Mouse (Mus musculus) megakaryocyte, adult 5-6 weeks (primary cell): ENCODE measurements at regions not wholly inside any gene's neighbourhood (a gene's known extent, or its start where the extent isn't known, plus 50 kb on each side); places are given as distances from the start of the nearest gene placed in this dataset.

Experiments
- ATAC-seq: 2 replicates; pipeline ENCODE4 v1.8.0; 2016; ENCODE audit warnings: mild to moderate bottlenecking, inconsistent platforms; ENCODE audit not compliant: poor library complexity, severe bottlenecking

GRCm38 (mm10) chr2:51457717-51458116 is 169.6 kb upstream of the Tas2r134 start:
- ATAC-seq, result no peak

DNA sequence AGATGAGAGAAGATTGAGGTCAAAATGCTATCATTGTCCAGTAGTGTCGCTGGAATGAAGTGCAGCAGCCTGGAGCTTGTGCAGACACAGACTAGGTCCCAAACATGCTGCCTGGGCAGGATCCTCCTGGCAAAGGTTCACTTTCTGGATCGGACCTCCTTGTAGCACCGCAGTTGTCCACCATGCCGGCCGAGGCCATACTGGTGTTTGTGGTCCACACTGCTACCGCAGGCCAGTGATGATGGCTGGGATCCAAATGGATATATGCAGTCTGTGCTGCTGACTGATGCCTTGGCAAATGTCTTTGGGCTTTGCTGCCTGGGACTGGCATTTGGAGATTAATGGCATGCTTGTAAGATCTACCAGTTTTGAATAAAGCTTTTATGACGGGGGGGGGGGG is 174.5 kb upstream of the Tas2r134 start:
- ATAC-seq, result no peak

DNA sequence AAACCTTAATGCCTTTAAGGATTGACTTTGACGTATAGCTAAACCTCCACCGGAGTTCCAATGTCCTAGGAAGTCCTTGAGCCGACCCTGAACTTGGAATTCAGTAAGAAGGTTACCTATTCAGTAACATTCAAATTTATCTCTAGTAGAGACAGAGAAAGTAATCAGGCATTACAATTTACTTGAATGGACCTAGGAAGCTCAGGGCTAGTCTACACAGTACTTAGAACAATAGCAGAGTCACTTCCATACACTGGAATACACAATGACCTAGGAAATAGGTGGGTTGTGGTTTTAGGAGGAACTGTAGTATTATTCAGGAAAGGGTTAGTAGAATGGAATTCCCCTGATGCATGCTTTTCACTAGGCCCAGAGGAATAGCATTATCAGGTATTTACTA is 179.2 kb upstream of the Tas2r134 start:
- no peak for ATAC-seq

- ATAC-seq, result no peak
These were observed 179.7 kb upstream of the Tas2r134 start for GRCm38 (mm10) chr2:51447616-51448015.

DNA sequence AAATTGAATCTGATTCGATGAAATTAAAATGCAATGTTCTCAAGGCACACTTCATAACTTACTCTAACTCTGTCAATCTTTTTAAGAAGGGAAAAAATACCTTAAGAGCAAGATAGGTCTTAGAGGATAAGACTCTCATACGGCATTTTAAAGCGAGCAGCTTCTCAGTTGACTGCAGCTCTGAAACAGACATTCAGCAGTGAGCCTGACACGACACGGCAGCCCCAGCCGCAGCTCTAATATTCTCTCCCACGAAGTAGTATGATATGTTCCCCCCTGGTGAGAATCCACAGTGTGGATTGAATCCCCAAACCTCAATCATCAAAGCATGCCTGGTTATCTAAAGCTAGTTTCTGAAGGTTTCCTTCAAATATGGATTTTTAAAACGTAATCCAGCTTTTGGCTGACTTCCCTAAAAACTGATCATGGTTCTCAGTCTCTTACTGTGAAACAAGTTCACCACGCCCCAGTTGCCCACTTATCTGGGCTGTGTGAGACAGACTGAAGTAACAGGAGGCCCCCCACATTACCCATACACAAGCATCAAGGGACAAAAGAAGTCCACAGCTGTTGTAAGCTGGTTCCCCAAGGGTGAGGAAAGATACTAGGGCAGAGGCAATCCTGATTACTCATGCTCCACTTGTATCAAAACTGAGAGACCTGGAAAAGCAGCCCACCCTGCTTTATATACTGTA is 182.8 kb upstream of the Tas2r134 start:
- ATAC-seq, result no peak

DNA sequence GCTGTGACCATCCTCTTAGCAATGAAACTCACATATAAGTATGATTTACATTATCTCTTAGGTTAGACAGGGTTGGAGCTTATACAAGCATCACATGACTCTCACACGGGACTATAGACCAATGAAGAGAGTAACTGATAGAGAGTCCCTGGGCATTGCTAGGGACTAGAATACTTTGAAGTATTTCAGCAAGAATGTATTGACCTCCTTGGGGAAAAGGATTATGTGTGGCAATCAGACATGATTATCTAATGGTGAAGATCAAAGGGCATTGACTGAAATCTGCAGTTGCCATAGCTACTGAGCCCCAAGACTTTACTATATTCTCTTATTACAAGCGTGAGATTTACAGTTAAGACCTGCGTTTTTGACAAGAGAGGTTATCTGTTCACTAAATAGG is 183.4 kb upstream of the Tas2r134 start:
- ATAC-seq, result no peak

- no peak for ATAC-seq
These were observed 188.3 kb upstream of the Tas2r134 start for GRCm38 (mm10) chr2:51439047-51439446.

DNA sequence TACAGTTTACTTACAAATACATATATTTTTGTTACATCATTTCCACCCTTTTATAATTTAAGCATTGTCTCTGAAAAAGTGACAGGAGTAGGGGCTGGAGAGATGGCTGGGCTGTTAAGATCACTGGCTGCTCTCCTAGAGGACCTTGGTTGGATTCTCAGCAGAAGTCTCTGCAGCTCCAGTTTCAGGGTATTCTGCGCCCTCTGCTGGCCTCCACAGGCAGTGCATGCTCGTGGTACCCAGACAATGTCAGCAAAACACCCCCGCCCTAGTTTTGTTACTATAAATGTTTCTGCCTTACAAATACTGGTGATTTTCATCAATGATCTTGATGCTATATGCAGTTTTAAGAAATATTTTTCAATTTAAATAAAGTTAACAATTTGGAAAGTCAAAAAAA is 190.7 kb upstream of the Tas2r134 start:
- peak; percentile 83 for ATAC-seq

DNA sequence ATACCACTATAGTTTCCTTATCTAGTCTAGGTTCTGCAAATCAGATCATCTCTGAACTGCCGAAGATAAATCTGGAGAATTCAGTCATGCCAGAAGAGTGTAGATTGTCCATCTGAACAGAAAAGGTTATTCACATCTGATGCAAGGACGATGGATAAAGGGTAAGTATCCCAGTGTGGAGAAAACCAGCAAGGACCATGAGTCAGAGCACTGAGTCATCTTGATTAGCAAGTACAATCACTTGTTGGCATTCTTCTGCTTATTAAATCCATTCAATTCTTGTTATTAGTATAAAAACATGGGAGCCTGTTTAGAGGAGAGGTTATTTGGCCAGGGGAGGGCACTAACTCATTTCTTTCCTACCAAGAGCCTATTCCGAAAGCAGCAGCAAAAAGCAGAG is 195.7 kb upstream of the Tas2r134 start:
- no peak for ATAC-seq

DNA sequence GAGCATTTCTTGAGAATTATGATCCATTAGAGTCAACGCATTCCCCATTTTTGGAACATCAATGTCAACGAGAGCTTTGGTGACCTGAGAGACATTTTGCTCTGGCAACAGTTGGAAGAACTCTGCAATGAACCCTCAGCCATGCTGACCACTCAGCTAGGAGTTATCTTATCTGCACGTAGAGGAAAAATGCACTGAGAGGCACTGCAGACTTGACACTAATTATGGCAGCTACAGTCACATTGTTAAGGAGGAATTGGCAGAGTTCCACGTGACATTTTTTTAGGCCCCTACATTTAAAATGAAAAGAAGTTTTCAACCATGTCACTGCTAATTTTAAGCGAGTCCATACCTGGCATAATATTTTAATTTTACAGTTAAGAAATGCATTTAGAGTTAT is 197.6 kb upstream of the Tas2r134 start:
- no peak for ATAC-seq

DNA sequence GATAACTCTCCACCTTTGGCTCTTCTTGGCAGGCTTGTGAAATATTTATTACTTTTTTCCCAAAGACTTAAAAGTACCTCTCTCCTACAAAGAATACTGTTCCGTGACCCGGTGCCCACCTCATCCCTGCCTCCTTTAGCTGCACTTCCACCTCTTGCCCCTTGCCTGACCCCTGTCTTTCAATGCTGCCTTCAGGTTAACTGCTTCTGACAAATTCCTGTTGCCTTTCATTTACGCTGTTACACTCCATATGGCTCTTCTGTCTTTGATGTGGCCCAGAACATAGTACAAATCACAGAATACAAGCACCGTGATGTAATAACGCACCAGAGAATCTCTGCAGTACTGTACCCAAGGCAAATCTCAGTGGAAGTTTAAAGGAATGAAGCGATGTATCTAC is 204.9 kb upstream of the Tas2r134 start:
- ATAC-seq, result no peak

DNA sequence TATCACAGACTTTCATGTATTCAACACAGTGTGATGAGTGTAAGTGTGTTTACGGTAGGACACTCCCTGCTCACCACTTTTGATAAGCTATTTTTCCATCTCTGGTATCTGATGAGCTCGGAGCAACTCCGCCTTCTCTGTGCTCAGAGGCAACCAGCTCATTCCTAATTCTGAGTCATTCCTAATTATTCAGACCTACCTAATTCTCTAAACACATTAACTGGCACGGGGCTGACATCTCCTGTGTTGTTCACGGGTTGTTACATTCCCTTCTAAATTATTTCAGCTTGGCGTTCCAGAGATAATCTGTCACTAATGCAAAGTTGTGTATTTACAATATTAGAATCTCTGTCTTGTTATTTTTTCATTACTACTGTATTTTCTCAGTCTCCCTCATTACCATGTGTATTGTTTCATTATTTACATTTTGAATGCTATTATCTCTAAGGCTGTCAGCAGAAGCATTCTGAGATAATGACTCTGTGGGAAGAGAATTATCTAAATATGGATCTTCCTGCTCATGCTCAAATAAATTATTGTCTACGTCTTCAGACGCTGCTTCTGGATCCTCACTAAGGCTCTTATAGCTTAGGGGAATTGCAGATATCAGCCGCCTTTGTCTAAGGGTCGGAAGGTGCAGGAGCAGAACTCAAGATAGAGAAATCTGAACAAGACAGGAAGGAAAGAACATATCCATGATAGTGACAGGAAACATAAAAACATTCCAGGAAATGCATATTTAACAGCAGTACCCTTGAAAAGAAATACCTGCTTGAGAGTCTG is 209.2 kb upstream of the Tas2r134 start:
- ATAC-seq, result no peak

GRCm38 (mm10) chr2:51388390-51388789 is 238.9 kb upstream of the Tas2r134 start:
- no peak for ATAC-seq

DNA sequence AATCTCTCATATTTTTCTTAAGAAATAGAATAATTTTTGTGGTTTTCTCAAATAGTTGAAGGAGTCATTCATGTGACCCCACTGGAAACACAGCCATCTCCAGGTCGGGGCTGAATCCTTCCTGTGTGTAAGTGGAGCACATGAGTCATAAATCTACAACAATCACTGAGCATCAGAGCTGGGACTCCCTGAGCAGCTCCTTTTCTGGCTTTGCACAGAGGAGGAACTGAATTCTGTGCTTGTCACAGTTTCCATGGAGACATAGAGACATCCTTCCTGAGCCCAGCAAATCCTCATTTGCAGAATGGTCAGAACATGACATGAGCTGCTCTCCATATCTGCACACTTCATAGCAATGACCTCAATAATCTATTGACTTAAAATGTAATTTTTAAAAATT is 238.2 kb upstream of the Rnd3 start:
- no peak for ATAC-seq

DNA sequence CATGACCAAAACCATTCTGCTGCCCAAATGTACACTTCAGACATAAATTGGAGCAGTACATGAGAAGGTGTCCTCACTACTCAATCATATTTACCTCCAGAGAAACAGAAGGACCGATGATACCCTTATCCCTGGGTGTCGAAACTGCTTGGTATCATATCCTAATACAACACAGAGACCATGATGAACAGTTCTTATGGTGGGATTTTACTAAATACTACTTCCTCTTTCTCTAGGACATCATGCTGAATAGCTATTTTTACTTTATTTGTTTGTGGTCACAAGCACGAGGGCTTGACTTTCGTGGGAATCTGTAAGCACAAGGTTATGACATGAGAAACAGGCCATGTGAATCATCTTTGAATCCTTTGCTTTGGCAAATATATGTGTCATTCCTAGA is 227.7 kb upstream of the Rnd3 start:
- ATAC-seq, result peak; percentile 35; the same call in 1 of the 2 replicates

DNA sequence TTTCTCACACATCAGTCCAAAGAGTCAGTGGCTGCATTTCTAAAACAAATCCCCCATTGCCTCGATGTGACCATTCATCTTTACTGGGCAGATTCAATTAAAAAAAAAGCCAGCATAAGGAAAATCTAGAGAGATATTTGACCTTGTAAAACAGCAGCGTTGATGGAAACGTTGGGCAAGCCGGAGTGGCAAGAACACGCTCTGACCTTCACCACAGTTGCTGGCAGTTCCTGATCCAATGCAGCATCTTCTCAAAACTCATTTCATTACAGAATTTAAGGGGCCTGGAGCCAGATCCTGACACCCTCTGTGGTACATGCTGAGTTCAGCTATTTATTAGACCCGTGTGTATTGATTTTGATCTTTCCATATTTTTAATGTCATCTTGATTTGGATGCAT is 225.7 kb upstream of the Rnd3 start:
- ATAC-seq, result no peak

DNA sequence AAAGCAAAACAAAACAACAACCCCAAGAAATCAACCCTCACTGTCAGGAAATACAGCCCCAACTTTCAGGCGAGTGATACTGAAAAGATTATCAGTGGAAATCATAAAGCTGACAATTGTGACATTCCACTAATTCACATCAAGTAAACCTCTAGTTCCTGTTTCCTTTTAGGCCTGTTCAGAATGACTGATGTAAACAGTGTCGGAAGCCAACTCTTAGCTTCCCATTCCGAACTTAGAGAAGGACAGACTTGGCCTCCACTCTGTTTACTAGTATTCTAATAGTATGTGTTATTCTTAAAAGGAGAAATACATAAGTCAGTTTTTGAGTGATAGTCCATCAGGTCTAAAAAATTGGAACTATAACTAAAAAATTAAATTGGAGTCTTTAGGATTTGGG is 223.9 kb upstream of the Rnd3 start:
- no peak for ATAC-seq

- ATAC-seq, result no peak
These were observed 214.1 kb upstream of the Rnd3 start for GRCm38 (mm10) chr2:51362825-51363616.

- no peak for ATAC-seq
These were observed 206.4 kb upstream of the Rnd3 start for GRCm38 (mm10) chr2:51355281-51355680.

DNA sequence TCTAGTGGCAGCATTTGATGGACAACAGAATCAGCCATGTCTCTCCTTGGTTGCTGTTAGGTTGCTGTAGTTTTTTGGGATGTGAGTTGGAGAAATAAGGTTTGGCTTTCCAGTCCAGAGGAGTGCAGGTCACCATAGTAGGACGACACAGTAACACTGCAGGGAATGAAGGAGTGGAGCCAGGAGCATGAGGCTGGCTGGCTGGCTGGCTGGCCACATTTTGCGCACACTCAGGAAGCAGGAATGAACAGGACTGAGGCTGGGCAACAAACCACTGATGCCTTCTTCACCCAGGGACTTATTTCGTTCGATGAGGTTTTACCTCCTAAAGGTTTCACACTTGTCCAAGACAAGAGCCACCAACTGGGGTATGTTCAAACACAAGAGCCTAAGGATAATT is 205.9 kb upstream of the Rnd3 start:
- ATAC-seq, result no peak

DNA sequence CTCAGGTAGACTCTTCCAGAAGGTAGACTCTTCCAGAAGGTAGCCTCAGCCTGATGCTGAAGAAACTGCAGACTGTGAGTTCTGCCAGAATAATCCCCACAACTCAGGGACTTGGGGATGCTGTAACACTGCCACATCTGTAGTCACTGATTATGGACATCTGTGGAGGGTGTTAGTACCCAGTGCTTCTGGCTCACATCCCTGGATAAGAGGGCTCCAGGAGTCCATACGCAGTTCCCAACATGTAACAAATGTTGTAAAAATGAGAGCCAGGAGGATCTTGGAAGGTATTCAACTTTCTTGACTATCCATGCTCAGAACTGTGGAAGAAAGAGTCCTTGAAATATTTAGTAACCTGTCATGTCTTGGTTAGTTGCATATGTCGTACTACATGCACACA is 200.7 kb upstream of the Rnd3 start:
- no peak for ATAC-seq

GRCm38 (mm10) chr2:51348774-51349173 is 199.9 kb upstream of the Rnd3 start:
- peak; percentile 49 for ATAC-seq
